Mouse (Mus musculus) hindbrain, embryonic 14.5 days (tissue): ENCODE results near the gene Kmt2e. TPM values are rescaled to one million over a fixed set of nuclear protein-coding genes. Genes with fewer than 3 reads are reported as not detected.

Experiments used
- ATAC-seq: fragments of 200-750 bp; cut with Nextera tagmentation; 2 replicates; pipeline ENCODE4 v1.8.0; 2017; ENCODE audit warnings: moderate number of reproducible peaks, mild to moderate bottlenecking, moderate TSS enrichment, moderate library complexity; ENCODE audit not compliant: low FRiP score
- DNase-seq: peaks from one replicate; pipeline ENCODE4 v3.0.0-alpha.2; 2015; ENCODE audit warnings: low spot score
- H3K27ac ChIP-seq: fragments of 300-500 bp; sonication (generic); 2 replicates; pipeline ENCODE4 v1.5.1; 2014; ENCODE audit warnings: mild to moderate bottlenecking, moderate library complexity
- H3K27me3 ChIP-seq: fragments of 300-500 bp; sonication (generic); 2 replicates; pipeline ENCODE4 v1.6.1; 2014; ENCODE audit warnings: mild to moderate bottlenecking, low read length, mixed read lengths; ENCODE audit not compliant: control insufficient read depth, insufficient read depth
- H3K36me3 ChIP-seq: fragments of 300-500 bp; sonication (generic); replicated peaks from 2 replicates; pipeline ENCODE4 v1.6.1; 2014; ENCODE audit not compliant: control insufficient read depth, insufficient read depth
- H3K4me1 ChIP-seq: fragments of 300-500 bp; sonication (generic); replicated peaks from 2 replicates; pipeline ENCODE4 v1.6.1; 2014; ENCODE audit warnings: antibody characterized with exemption, low read length, mixed read lengths; ENCODE audit not compliant: control insufficient read depth, insufficient read depth
- H3K4me2 ChIP-seq: fragments of 300-500 bp; sonication (generic); replicated peaks from 2 replicates; pipeline ENCODE4 v1.6.1; 2014; ENCODE audit warnings: mild to moderate bottlenecking, moderate library complexity
- H3K4me3 ChIP-seq: fragments of 300-500 bp; sonication (generic); replicated peaks from 2 replicates; pipeline ENCODE4 v1.5.1; 2014; ENCODE audit warnings: mild to moderate bottlenecking, low read length
- H3K9ac ChIP-seq: fragments of 300-500 bp; sonication (generic); 2 replicates; pipeline ENCODE4 v1.6.1; 2014
- H3K9me3 ChIP-seq: fragments of 300-500 bp; sonication (generic); 2 replicates; pipeline ENCODE4 v1.6.1; 2016; ENCODE audit warnings: low read length; ENCODE audit not compliant: control insufficient read depth
- WGBS: fragments of 180-500 bp; shearing (Covaris S2); extraction: QIAGEN DNeasy Blood & Tissue Kit; methylation state at CpG from one replicate; pipeline ENCODE4 v1.1.7; 2014; 5-methylcytosine and 5-hydroxymethylcytosine counted together
- polyA plus RNA-seq: library from polyadenylated mRNA; unstranded; fragments of >200 nt; fragmentation: Nextera tagmentation; extraction: Ambion mirVana; gene quantifications from 2 replicates; pipeline ENCODE4 v1.2.1, GENCODE M21; 2014

Kmt2e gene
- polyA plus RNA-seq, 1 experiment from 2014 or later, result 128 TPM

DNA sequence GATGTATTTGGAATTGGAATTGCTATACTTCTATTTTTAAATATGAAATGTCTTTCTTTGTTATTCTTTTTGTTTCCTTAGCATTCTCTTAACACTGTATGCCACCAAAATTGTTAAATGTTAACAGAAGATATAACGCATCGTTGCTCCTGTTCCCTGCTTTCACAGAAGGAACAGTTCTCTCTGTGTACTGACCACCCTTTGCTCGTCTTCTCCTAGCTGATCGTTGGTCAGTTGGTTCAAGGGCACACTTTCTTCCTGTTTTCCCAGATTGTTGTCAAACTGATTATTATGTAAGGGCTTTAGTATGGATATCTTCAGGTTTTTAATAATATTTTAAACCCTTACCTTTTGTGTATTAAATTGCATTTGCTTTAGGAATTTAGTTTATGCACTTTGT is 32.3 kb downstream of the Kmt2e start:
- WGBS, result 92% methylated on average over 4 of the region's 4 CpGs
- Histone ChIP-seq H3K27me3 (no peaks in the 10 kb centered on the region), H3K9ac (no peak overlapping the region), H3K36me3 (peaks cover 71% of the 10 kb centered on the region), H3K4me2 (no peak overlapping the region), H3K4me3 (no peak overlapping the region), H3K27ac (no peak overlapping the region), H3K9me3 (no peaks in the 10 kb centered on the region), H3K4me1 (no peaks in the 10 kb centered on the region)
- ATAC-seq (no peak), DNase-seq (no peak)

DNA sequence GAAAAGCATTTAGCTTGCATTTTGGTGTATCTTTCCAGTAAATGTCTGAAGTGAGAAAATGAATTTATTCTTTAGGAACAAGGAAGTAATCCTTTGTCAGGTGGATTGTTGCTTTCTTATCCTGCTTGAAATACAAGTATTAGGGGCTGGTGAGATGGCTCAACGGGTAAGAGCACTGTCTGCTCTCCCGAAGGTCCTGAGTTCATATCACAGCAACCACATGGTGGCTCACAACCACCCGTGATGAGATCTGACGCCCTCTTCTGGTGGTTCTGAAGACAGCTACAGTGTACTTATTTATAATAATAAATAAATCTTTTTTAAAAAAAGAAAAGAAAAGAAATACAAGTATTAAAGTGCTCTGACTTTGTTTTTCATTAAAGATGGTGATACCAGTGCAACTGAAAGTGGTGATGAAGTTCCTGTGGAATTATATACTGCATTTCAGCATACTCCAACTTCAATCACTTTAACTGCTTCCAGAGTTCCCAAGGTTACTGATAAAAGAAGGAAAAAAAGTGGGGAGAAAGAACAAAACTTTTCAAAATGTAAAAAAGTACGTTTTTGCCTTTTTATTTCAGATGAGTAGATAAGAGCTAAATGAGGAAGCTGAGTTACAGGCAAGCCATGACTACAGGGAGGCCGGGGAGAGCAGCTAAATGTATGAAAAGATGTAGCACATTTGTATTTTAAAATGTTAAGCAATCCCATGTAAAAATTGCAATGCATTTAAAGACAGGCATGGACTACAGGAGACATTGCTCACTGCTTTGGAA is 39.0 kb downstream of the Kmt2e start:
- Histone ChIP-seq H3K27me3 (no peaks in the 10 kb centered on the region), H3K36me3 (peaks cover 66% of the 10 kb centered on the region), H3K9ac (no peak overlapping the region), H3K4me1 (no peaks in the 10 kb centered on the region), H3K4me2 (no peak overlapping the region), H3K4me3 (no peak overlapping the region), H3K9me3 (no peaks in the 10 kb centered on the region), H3K27ac (no peak overlapping the region)
- DNase-seq (no peak), ATAC-seq (no peak)
- WGBS, result 77% methylated on average over 6 of the region's 6 CpGs

DNA sequence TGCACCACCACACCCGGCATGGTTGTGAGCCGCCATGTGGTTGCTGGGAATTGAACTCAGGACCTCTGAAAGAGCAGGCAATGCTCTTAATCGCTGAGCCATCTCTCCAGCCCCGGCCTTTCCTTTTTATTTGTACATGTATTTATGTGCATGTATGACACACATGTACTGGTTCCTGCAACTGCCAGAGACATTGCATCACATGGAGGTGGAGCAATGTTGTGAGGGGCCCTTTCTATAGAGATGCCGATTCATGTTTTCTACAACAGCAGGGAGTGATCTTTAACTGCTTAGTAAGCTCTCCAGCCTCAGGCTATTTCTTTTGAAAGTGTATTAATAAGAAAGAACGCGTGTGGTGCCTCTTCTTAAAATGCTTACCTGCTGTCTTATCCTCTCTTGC is 49.6 kb downstream of the Kmt2e start:
- no peak overlapping the region for H3K9ac ChIP-seq
- no peak overlapping the region for H3K4me3 ChIP-seq
- peaks cover 94% of the 10 kb centered on the region for H3K36me3 ChIP-seq
- no peaks in the 10 kb centered on the region for H3K27me3 ChIP-seq
- H3K27ac ChIP-seq, result no peak overlapping the region
- ATAC-seq (no peak), DNase-seq (no peak)
- 90% methylated on average over 7 of the region's 7 CpGs for WGBS
- H3K9me3 ChIP-seq, result no peaks in the 10 kb centered on the region
- H3K4me2 ChIP-seq, result no peak overlapping the region
- H3K4me1 ChIP-seq, result no peaks in the 10 kb centered on the region

DNA sequence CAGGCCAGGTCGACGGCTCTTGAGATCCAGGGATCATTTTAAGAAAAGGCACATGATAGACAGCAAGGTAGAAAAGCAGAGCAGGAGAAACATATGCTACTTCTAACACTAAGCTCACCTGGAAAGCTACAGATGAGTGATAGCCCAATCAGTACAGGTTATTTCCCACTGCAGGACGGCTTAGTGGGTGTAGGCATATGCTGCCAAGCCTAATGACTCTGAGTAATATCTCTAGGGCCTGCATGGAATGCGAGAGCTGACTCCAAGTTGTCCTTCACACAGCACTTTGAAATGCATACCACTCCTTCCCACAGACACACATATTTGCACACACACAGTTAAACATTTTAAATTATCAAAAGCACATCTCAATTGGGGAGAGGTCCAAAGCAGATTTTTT is 55.0 kb downstream of the Kmt2e start:
- Histone ChIP-seq H3K4me3 (no peak overlapping the region), H3K27ac (no peak overlapping the region), H3K27me3 (no peaks in the 10 kb centered on the region), H3K4me1 (no peaks in the 10 kb centered on the region), H3K4me2 (no peak overlapping the region), H3K36me3 (peaks cover 97% of the 10 kb centered on the region), H3K9me3 (no peaks in the 10 kb centered on the region), H3K9ac (no peak overlapping the region)
- ATAC-seq (no peak), DNase-seq (no peak)
- WGBS, result 85% methylated on average over 4 of the region's 4 CpGs

DNA sequence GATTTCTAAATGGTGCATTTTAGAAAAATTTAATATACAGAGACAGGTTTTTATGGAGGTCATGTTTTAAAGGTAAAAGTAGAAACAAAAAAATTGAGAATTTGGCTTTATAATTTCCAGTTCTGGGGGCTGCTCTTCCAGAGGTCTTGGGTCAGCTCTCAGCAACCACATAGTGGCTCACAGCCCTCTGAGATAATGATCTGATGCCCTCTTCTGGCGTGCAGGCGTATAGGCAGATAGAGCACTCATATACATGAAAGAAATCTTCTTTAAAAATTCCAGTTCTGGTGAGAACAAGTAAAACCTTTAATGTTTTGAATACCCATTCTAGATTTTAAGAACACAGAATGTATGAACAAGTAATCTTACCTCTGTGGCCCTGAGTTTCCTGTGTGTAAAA is 56.6 kb downstream of the Kmt2e start:
- Histone ChIP-seq H3K4me1 (no peaks in the 10 kb centered on the region), H3K4me3 (no peak overlapping the region), H3K9me3 (no peaks in the 10 kb centered on the region), H3K27ac (no peak overlapping the region), H3K36me3 (peaks cover 93% of the 10 kb centered on the region), H3K9ac (no peak overlapping the region), H3K27me3 (no peaks in the 10 kb centered on the region), H3K4me2 (no peak overlapping the region)
- DNase-seq (peak; percentile 38), ATAC-seq (peak; percentile 69; the same call in 1 of the 2 replicates)
- 56% methylated on average over 2 of the region's 2 CpGs for WGBS

DNA sequence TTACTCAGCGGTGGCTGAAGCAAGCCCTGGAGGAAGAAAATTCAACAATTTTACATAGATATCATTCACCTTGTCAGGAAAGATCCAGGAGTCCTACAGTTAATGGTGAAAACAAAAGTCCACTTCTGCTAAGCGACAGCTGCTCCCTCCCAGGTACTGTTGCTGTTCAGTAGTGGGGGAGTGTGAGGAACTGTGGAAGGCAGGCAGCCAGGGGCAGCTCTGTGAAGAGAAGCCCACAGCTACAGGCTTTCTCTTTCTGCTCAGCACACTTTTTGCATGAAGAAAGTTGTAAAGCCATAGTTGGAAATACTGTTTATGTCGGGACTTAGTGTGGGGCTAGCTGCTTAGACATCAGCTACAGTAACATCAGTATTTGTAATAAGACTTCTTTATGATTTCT is 62.2 kb downstream of the Kmt2e start:
- Histone ChIP-seq H3K4me2 (no peak overlapping the region), H3K27me3 (no peaks in the 10 kb centered on the region), H3K27ac (no peak overlapping the region), H3K9me3 (no peaks in the 10 kb centered on the region), H3K4me1 (no peaks in the 10 kb centered on the region), H3K36me3 (peaks cover 91% of the 10 kb centered on the region), H3K9ac (no peak overlapping the region), H3K4me3 (no peak overlapping the region)
- WGBS, result 90% methylated on average over 3 of the region's 3 CpGs
- no peak for DNase-seq
- no peak for ATAC-seq

DNA sequence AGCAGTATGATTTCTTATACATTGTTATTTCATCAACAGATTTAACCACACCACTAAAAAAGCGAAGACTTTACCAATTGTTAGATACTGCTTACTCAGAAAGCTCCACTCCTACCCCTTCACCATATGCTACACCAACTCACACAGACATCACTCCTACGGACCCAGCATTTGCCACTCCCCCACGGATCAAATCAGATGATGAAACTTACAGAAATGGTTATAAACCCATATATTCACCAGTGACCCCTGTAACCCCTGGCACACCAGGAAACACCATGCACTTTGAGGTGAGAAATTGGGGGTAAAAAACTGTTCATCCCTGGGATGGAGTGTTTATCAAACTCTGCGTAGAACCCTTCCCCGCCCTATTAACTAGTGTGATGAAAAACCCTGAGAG is 62.7 kb downstream of the Kmt2e start:
- Histone ChIP-seq H3K36me3 (peaks cover 92% of the 10 kb centered on the region), H3K9me3 (no peaks in the 10 kb centered on the region), H3K27ac (no peak overlapping the region), H3K27me3 (no peaks in the 10 kb centered on the region), H3K4me1 (no peaks in the 10 kb centered on the region), H3K4me3 (no peak overlapping the region), H3K9ac (no peak overlapping the region), H3K4me2 (no peak overlapping the region)
- WGBS, result 95% methylated on average over 5 of the region's 5 CpGs
- no peak for DNase-seq
- ATAC-seq, result no peak

DNA sequence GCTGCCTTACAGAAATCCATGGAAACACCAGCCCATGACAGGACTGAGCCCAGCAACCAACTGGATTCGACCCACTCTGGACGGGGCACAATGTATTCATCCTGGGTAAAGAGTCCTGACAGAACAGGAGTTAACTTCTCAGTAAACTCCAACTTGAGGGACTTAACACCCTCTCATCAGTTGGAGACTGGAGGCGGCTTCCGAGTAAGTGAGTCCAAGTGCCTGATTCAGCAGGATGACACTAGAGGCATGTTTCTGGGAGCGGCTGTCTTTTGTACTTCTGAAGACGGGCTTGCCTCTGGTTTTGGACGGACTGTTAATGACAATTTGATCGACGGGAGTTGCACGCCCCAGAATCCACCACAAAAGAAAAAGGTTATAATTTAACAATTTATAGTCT is 63.7 kb downstream of the Kmt2e start:
- DNase-seq (no peak), ATAC-seq (no peak)
- Histone ChIP-seq H3K27me3 (no peaks in the 10 kb centered on the region), H3K9me3 (no peaks in the 10 kb centered on the region), H3K36me3 (peaks cover 92% of the 10 kb centered on the region), H3K4me1 (no peaks in the 10 kb centered on the region), H3K27ac (no peak overlapping the region), H3K9ac (no peak overlapping the region), H3K4me3 (no peak overlapping the region), H3K4me2 (no peak overlapping the region)
- WGBS, result 86% methylated on average over 10 of the region's 10 CpGs

DNA sequence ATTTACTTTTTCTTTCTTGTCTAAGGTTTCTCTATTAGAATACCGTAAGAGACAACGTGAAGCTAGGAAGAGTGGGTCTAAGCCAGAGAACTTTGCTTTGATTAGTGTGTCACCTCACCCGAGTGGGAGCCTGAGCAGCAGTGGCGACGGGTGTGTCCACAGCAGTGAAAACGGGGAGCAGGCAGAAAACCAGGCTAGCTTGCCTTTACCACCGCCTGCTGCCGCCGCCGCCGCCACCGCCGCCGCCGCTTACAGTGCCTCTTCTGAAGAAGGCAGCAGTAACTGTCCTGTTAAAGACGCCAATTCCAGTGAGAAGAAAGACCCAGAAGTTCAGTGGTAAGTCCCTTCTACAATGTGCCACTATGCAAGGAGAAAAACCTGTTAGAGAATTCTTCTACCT is 65.0 kb downstream of the Kmt2e start:
- H3K4me2 ChIP-seq, result no peak overlapping the region
- WGBS, result 93% methylated on average over 16 of the region's 16 CpGs
- H3K4me1 ChIP-seq, result no peaks in the 10 kb centered on the region
- H3K27ac ChIP-seq, result no peak overlapping the region
- H3K9me3 ChIP-seq, result no peaks in the 10 kb centered on the region
- H3K9ac ChIP-seq, result no peak overlapping the region
- ATAC-seq (no peak), DNase-seq (no peak)
- H3K36me3 ChIP-seq, result peaks cover 91% of the 10 kb centered on the region
- H3K4me3 ChIP-seq, result no peak overlapping the region
- no peaks in the 10 kb centered on the region for H3K27me3 ChIP-seq

DNA sequence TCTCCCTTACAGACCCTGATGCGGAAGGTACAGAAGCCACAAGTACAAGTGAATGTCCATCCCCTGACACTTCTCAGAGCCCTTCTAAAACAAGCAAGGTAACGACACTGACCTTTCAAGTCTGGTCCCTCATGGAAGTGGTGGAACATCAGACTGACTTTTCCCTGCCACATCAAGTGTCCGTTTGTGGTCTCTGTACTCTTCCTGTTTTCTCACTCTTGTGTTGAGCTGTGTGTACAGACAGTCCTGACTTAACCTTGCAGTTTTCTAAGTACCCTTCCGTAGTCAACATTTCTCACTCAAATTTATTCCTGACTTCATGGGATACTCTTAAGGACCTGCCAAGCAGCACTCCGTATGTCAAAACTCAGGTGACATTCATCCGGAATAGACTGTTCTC is 66.5 kb downstream of the Kmt2e start:
- Histone ChIP-seq H3K36me3 (peaks cover 95% of the 10 kb centered on the region), H3K4me2 (no peak overlapping the region), H3K27me3 (no peaks in the 10 kb centered on the region), H3K9me3 (no peaks in the 10 kb centered on the region), H3K4me1 (no peaks in the 10 kb centered on the region), H3K27ac (no peak overlapping the region), H3K9ac (no peak overlapping the region), H3K4me3 (no peak overlapping the region)
- DNase-seq (no peak), ATAC-seq (no peak)
- WGBS, result 92% methylated on average over 6 of the region's 6 CpGs
